Mouse (Mus musculus) lung, adult 2 months (tissue): Measurements from ENCODE around the gene Adnp.

Experiments
- CTCF ChIP-seq: fragments of 200-500 bp; IDR thresholded peaks from 2 replicates; pipeline ENCODE4 v1.5.1; 2011; ENCODE audit warnings: mild to moderate bottlenecking, low read length, control low read depth; ENCODE audit not compliant: insufficient read depth
- POLR2A ChIP-seq: fragments of 200-500 bp; IDR thresholded peaks from 2 replicates; pipeline ENCODE4 v1.6.1; 2011; ENCODE audit warnings: low read depth, mild to moderate bottlenecking, control low read depth, low read length, borderline replicate concordance; ENCODE audit errors: extremely low read depth

DNA sequence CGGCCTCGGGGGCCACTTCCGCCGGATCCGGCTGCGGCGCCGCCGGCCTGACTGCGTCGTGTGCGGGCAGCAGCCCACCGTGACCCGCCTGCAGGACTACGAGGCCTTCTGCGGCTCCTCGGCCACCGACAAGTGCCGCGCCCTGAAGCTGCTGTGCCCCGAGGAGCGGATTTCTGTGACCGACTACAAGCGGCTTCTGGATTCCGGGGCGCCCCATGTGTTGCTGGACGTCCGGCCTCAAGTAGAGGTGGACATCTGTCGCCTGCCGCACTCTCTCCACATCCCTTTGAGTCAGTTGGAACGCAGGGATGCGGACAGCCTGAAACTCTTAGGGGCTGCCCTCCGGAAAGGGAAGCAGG is 24.5 kb upstream of the Adnp start:
- no peak for TF ChIP-seq POLR2A
- TF ChIP-seq CTCF: no peak
